8 mouse cellular contexts compared by ENCODE assay signal in genomic region chr8:117366475-117366874, GRCm38 (mm10).
DNase-seq lines count a peak whose midpoint lies in the region; ATAC-seq and TF ChIP-seq lines count a peak whose summit lies in the region.

No protein-coding gene starts in this region.

- H3K4me2 ChIP-seq in kidney, embryonic 15.5 days: no peak overlapping the region
- H3K4me2 ChIP-seq in kidney, embryonic 16.5 days (replicated peaks; ENCODE audit: low read depth, low read length): no peak overlapping the region

- peaks cover 89% of the 10 kb centered on the region for H3K4me1 ChIP-seq in kidney, embryonic 15.5 days
- peaks cover 83% of the 10 kb centered on the region for H3K4me1 ChIP-seq in kidney, embryonic 16.5 days (ENCODE audit: insufficient read depth, low read length)
- H3K4me1 ChIP-seq in testis, adult 2 months (ENCODE audit: control insufficient read depth, insufficient read depth, low read length): peaks cover 5% of the 10 kb centered on the region

- no peaks in the 10 kb centered on the region for H3K27me3 ChIP-seq in kidney, embryonic 15.5 days
- no peaks in the 10 kb centered on the region for H3K27me3 ChIP-seq in kidney, embryonic 16.5 days (ENCODE audit: insufficient read depth, low read length)
- H3K27me3 ChIP-seq in testis, adult 2 months (ENCODE audit: control insufficient read depth, insufficient read depth, low read length): no peaks in the 10 kb centered on the region

- no peak for TF ChIP-seq POLR2A in testis, adult 2 months (IDR thresholded peaks at IDR 0.05; ENCODE audit: control insufficient read depth, low read depth, low read length)

- peak overlapping the region; percentile 13; the same call in 1 of the 2 replicates for H3K27ac ChIP-seq in kidney, embryonic 15.5 days
- H3K27ac ChIP-seq in kidney, embryonic 16.5 days (ENCODE audit: low read length): no peak overlapping the region
- H3K27ac ChIP-seq in testis, adult 2 months (ENCODE audit: control insufficient read depth, insufficient read depth, low read depth, low read length): no peak overlapping the region

- DNase-seq in cerebellum, postnatal 14 days: peak; percentile 49 to 55
- DNase-seq in cerebellum, postnatal 36 days: no peak
- no peak for DNase-seq in testis, postnatal 10 days (ENCODE audit: low spot score)
- no peak for DNase-seq in T-cell, adult 2 months (ENCODE audit: low spot score)
- no peak for DNase-seq in urinary bladder, postnatal 10 days (ENCODE audit: low spot score)

- ATAC-seq in kidney, embryonic 15.5 days (replicated peaks; ENCODE audit: low FRiP score): no peak
- no peak for ATAC-seq in kidney, embryonic 16.5 days (ENCODE audit: low FRiP score, low TSS enrichment)

- no peaks in the 10 kb centered on the region for H3K36me3 ChIP-seq in kidney, embryonic 15.5 days
- no peaks in the 10 kb centered on the region for H3K36me3 ChIP-seq in kidney, embryonic 16.5 days (ENCODE audit: insufficient read depth, low read length)
- H3K36me3 ChIP-seq in testis, adult 2 months (ENCODE audit: control insufficient read depth, insufficient read depth, low read length): no peaks in the 10 kb centered on the region

- 46% methylated on average over 7 of the region's 7 CpGs for WGBS in kidney, embryonic 15.5 days
- WGBS in kidney, embryonic 16.5 days: 46% methylated on average over 7 of the region's 7 CpGs

- no peaks in the 10 kb centered on the region for H3K9me3 ChIP-seq in kidney, embryonic 15.5 days (replicated peaks)
- H3K9me3 ChIP-seq in kidney, embryonic 16.5 days (ENCODE audit: low read length): no peaks in the 10 kb centered on the region

- H3K9ac ChIP-seq in kidney, embryonic 15.5 days: no peak overlapping the region
- H3K9ac ChIP-seq in kidney, embryonic 16.5 days (replicated peaks; ENCODE audit: low read length): no peak overlapping the region

- no peak overlapping the region for H3K4me3 ChIP-seq in kidney, embryonic 15.5 days (replicated peaks)
- H3K4me3 ChIP-seq in kidney, embryonic 16.5 days (ENCODE audit: low read length): no peak overlapping the region
- H3K4me3 ChIP-seq in testis, adult 2 months (ENCODE audit: control insufficient read depth, low read depth, low read length): no peak overlapping the region

- TF ChIP-seq CTCF in testis, adult 2 months (IDR thresholded peaks at IDR 0.05; ENCODE audit: control insufficient read depth, insufficient read depth, insufficient replicate concordance, low read depth, low read length): peak; percentile 44; the same call in 1 of the 2 replicates

Comparison
In these comparisons a context has a peak if more than half of its experiments do, and no peak if none do; other contexts are left out.
1. DNase-seq: peak in cerebellum, postnatal 14 days (2 of 2); none in cerebellum, postnatal 36 days (0 of 2), testis, postnatal 10 days (single experiment), T-cell, adult 2 months (single experiment) and urinary bladder, postnatal 10 days (single experiment).